Mouse (Mus musculus) hindbrain, embryonic 10.5 days (tissue): ENCODE results near the gene Rsph1. TPM values are rescaled to one million over a fixed set of nuclear protein-coding genes. Genes with fewer than 3 reads are reported as not detected.

ENCODE experiments used
- DNase-seq: peaks from one replicate; pipeline ENCODE4 v3.0.0-alpha.2; 2017; ENCODE audit warnings: low spot score
- H3K27ac ChIP-seq: fragments of 300-500 bp; sonication (generic); 2 replicates; pipeline ENCODE4 v1.5.1; 2016; ENCODE audit warnings: mild to moderate bottlenecking, moderate library complexity
- H3K27me3 ChIP-seq: fragments of 300-500 bp; sonication (generic); 2 replicates; pipeline ENCODE4 v1.6.1; 2016; ENCODE audit warnings: mild to moderate bottlenecking; ENCODE audit not compliant: poor library complexity, insufficient read depth, severe bottlenecking
- H3K36me3 ChIP-seq: fragments of 300-500 bp; sonication (generic); 2 replicates; pipeline ENCODE4 v1.6.1; 2016; ENCODE audit warnings: mild to moderate bottlenecking, moderate library complexity
- H3K4me1 ChIP-seq: fragments of 300-500 bp; sonication (generic); replicated peaks from 2 replicates; pipeline ENCODE4 v1.6.1; 2016; ENCODE audit warnings: mild to moderate bottlenecking
- H3K4me3 ChIP-seq: fragments of 300-500 bp; sonication (generic); 2 replicates; pipeline ENCODE4 v1.5.1; 2016; ENCODE audit warnings: mild to moderate bottlenecking, moderate library complexity
- H3K9me3 ChIP-seq: fragments of 300-500 bp; sonication (generic); 2 replicates; pipeline ENCODE4 v1.6.1; 2016; ENCODE audit warnings: mild to moderate bottlenecking, moderate library complexity
- WGBS: fragments of 180-500 bp; shearing (Covaris S2); methylation state at CpG from one replicate; pipeline ENCODE4 v1.1.7; 2016; 5-methylcytosine and 5-hydroxymethylcytosine counted together
- polyA plus RNA-seq: library from polyadenylated mRNA; unstranded; fragments of >200 nt; fragmentation: Nextera tagmentation; extraction: Ambion mirVana; gene quantifications from 2 replicates; pipeline ENCODE4 v1.2.1, GENCODE M21; 2016

Gene Rsph1
- polyA plus RNA-seq, 1 experiment from 2014 or later = 7.7 TPM

GRCm38 (mm10) chr17:31231780-31232179, 45.4 kb downstream of the Rsph1 start:
- 54% methylated on average over 6 of the region's 6 CpGs for WGBS
- no peaks in the 10 kb centered on the region for H3K9me3 ChIP-seq
- DNase-seq = no peak
- H3K4me1 ChIP-seq = peaks cover 15% of the 10 kb centered on the region; the same call in 1 of the 2 replicates
- no peak overlapping the region for H3K4me3 ChIP-seq
- no peak overlapping the region for H3K27ac ChIP-seq
- H3K36me3 ChIP-seq = no peaks in the 10 kb centered on the region
- H3K27me3 ChIP-seq = no peaks in the 10 kb centered on the region

- Histone ChIP-seq H3K9me3 (no peaks in the 10 kb centered on the region), H3K36me3 (no peaks in the 10 kb centered on the region), H3K27me3 (no peaks in the 10 kb centered on the region), H3K4me3 (no peak overlapping the region), H3K4me1 (peaks cover 17% of the 10 kb centered on the region), H3K27ac (no peak overlapping the region)
- 91% methylated on average over 7 of the region's 7 CpGs for WGBS
- no peak for DNase-seq
Measured at GRCm38 (mm10) chr17:31226931-31227330, 50.3 kb downstream of the Rsph1 start.

DNA sequence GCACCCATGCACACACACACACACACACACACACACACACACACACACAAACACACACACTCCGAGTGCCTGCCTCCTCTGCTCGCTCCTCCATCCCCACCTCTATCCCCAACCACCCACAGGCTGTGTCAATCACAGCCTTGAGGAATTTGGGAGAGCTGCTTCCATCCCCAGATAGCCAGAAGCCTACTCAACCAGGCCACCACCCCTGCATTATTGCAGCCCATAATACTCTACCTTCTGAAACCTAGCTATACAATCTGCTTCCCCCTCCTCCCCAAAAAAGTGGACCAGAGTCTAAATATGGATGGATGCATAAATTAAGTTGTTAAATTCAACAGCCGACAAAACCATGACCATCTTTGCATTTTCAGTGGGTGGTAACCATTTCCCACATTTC, 50.8 kb downstream of the Rsph1 start:
- no peaks in the 10 kb centered on the region for H3K36me3 ChIP-seq
- no peak overlapping the region for H3K27ac ChIP-seq
- no peak overlapping the region for H3K4me3 ChIP-seq
- WGBS = 58% methylated on average over 3 of the region's 3 CpGs
- DNase-seq = no peak
- H3K27me3 ChIP-seq = no peaks in the 10 kb centered on the region
- peaks cover 16% of the 10 kb centered on the region for H3K4me1 ChIP-seq
- no peaks in the 10 kb centered on the region for H3K9me3 ChIP-seq

DNA sequence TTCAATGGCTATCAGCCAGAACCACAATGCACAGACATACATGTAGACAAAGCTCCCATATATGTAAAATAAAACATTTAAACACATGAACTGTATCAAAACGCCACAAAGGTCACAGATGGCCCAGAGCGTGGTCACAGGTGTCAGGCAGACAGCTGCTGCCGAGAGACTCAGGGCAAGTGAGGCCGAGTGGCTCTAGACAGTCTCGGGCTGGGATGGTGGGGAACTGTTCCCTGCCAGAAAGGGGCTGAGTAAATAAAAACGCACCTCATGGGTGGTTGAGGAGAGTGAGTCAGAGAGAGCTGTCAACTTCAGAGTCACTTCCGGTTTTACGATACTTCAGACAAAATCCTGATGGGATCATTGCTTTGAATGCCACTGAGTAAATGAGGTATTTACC, 52.6 kb downstream of the Rsph1 start:
- Histone ChIP-seq H3K36me3 (no peaks in the 10 kb centered on the region), H3K9me3 (no peaks in the 10 kb centered on the region), H3K4me1 (peaks cover 15% of the 10 kb centered on the region), H3K27ac (no peak overlapping the region), H3K4me3 (no peak overlapping the region), H3K27me3 (no peaks in the 10 kb centered on the region)
- DNase-seq = no peak
- 88% methylated on average over 8 of the region's 8 CpGs for WGBS

DNA sequence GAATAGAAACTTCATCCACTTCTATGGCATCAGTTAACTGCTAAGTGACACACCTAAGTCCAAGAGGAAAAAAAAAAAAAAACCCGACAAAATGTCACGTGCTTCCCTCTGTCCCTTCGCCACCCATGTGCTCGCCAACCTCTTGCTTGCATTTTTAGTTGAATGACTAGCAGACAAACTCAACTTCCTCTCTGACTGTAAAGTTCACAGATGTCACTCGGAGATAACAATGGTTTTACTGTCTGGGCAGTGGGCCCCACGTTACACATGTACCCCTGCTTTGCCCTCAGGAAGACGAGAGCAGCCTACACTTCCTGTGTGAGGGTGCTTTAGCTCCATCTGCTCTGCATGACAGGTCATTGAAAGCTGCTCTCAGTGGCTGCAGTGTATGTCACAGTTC, 53.3 kb downstream of the Rsph1 start:
- no peaks in the 10 kb centered on the region for H3K36me3 ChIP-seq
- H3K4me3 ChIP-seq = no peak overlapping the region
- no peaks in the 10 kb centered on the region for H3K9me3 ChIP-seq
- 74% methylated on average over 7 of the region's 7 CpGs for WGBS
- peaks cover 15% of the 10 kb centered on the region for H3K4me1 ChIP-seq
- no peak overlapping the region for H3K27ac ChIP-seq
- no peak for DNase-seq
- H3K27me3 ChIP-seq = no peaks in the 10 kb centered on the region

DNA sequence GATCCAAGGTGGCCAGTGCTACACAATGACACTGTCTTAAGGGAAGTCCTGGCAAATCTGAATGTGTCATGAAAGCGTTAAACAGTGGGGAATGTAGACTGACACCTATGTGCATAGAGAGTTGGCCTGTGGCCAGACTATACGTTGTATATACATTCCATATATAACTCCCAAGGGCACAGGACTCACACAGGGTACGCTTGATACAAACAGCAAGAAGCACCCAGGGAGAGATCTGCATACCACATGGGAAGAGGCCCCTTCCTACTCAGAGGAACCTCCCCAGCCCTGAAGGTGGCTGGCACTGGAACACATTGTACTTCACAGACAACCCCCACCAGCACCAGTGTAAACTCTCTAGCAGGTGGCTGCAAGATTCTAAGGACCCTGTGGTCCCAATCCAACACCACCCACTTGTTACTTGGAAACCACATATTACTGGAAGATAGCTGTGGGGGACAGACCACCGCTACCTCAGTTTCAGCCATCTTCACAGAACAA, 54.3 kb downstream of the Rsph1 start:
- no peak for DNase-seq
- Histone ChIP-seq H3K9me3 (no peaks in the 10 kb centered on the region), H3K27ac (no peak overlapping the region), H3K36me3 (no peaks in the 10 kb centered on the region), H3K27me3 (no peaks in the 10 kb centered on the region), H3K4me1 (peaks cover 15% of the 10 kb centered on the region), H3K4me3 (no peak overlapping the region)
- WGBS = 80% methylated on average over 4 of the region's 4 CpGs

- peak overlapping the region; percentile 26; the same call in 1 of the 2 replicates for H3K27ac ChIP-seq
- 45% methylated on average over 5 of the region's 5 CpGs for WGBS
- H3K27me3 ChIP-seq = no peaks in the 10 kb centered on the region
- no peaks in the 10 kb centered on the region for H3K9me3 ChIP-seq
- no peaks in the 10 kb centered on the region for H3K36me3 ChIP-seq
- H3K4me1 ChIP-seq = peaks cover 19% of the 10 kb centered on the region
- no peak for DNase-seq
- H3K4me3 ChIP-seq = no peak overlapping the region
Measured at GRCm38 (mm10) chr17:31216068-31216955, 60.9 kb downstream of the Rsph1 start.

DNA sequence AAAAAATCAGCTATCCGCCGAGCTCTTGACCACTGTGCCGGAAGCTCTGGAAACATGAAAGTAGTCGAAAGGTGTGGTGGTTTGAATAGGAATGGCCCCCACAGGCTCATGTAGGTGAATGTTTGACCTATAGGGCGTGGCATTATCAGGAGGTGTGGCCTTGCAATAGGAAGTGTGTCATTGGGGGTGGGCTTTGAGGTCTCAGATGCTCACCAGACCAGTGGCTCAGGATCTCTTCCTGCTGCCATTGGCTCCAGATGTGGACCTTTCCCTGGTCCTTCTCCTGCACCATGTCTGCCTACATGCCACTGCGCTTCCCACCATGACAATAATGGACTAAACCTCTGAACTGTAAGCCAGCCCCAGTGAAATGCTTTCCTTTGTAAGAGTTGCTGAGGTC, 65.3 kb downstream of the Rsph1 start:
- Histone ChIP-seq H3K27ac (no peak overlapping the region), H3K36me3 (no peaks in the 10 kb centered on the region), H3K4me3 (no peak overlapping the region), H3K27me3 (no peaks in the 10 kb centered on the region), H3K9me3 (no peaks in the 10 kb centered on the region), H3K4me1 (peaks cover 16% of the 10 kb centered on the region)
- DNase-seq = no peak
- 90% methylated on average over 6 of the region's 6 CpGs for WGBS

- no peak for DNase-seq
- Histone ChIP-seq H3K27ac (no peak overlapping the region), H3K9me3 (no peaks in the 10 kb centered on the region), H3K4me1 (0 out of 2 replicates have a peak, but pooled peaks cover 3% of the 10 kb centered on the region), H3K27me3 (no peaks in the 10 kb centered on the region), H3K36me3 (no peaks in the 10 kb centered on the region), H3K4me3 (no peak overlapping the region)
- 92% methylated on average over 7 of the region's 7 CpGs for whole genome bisulfite sequencing
Measured at GRCm38 (mm10) chr17:31210299-31210698, 66.9 kb downstream of the Rsph1 start.

- H3K4me3 ChIP-seq = no peak overlapping the region
- no peak for DNase-seq
- no peak overlapping the region for H3K27ac ChIP-seq
- no peaks in the 10 kb centered on the region for H3K27me3 ChIP-seq
- H3K9me3 ChIP-seq = no peaks in the 10 kb centered on the region
- 89% methylated on average over 11 of the region's 11 CpGs for WGBS
- H3K4me1 ChIP-seq = no peaks in the 10 kb centered on the region
- no peaks in the 10 kb centered on the region for H3K36me3 ChIP-seq
Measured at GRCm38 (mm10) chr17:31209376-31209930, 67.7 kb downstream of the Rsph1 start.

GRCm38 (mm10) chr17:31208654-31209053, 68.5 kb downstream of the Rsph1 start:
- Histone ChIP-seq H3K27me3 (no peaks in the 10 kb centered on the region), H3K27ac (no peak overlapping the region), H3K9me3 (no peaks in the 10 kb centered on the region), H3K4me1 (no peaks in the 10 kb centered on the region), H3K4me3 (no peak overlapping the region), H3K36me3 (no peaks in the 10 kb centered on the region)
- no peak for DNase-seq
- 90% methylated on average over 8 of the region's 8 CpGs for WGBS

DNA sequence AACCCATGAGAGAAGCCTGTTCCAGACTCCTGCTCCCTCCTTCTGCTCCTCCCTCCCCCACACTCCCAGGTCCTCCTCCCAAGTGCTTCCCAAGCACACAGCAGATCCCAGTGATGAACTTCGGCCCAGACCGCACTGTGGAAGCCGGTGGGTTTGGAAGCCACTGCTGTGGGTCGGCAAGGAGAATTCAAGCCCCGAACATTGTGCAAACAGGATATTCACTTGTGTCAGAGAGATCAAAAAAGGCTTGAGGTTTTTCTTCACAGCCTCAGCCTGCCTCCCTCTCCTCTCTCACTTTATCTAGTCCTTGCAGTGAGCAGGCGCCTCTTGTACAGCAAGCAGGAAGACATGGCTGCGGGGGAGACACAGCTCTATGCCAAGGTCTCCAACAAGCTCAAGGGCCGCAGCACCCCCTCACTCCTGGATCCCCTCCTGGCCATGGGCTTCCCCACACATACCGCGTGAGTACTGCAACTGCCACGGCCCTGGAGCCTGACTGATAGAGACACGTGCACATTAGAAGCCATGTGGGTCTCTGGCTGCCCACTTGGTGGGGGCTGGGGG, 69.3 kb downstream of the Rsph1 start, which contains the start of gene Ubash3a:
TSS of gene Ubash3a (plus strand) at position 103 of the 564 bp plus-strand sequence.
- no peak within 1 kb of the TSS for H3K4me3 ChIP-seq
- 83% methylated on average over 12 of the region's 12 CpGs for WGBS
- H3K36me3 ChIP-seq = no peaks in the 10 kb centered on the region
- H3K4me1 ChIP-seq = no peaks in the 10 kb centered on the region
- no peak within 1 kb of the TSS for H3K27ac ChIP-seq
- H3K27me3 ChIP-seq = no peaks in the 10 kb centered on the region
- no peaks in the 10 kb centered on the region for H3K9me3 ChIP-seq
- DNase-seq = no peak
